Mouse (Mus musculus) embryonic stem cell, embryonic (primary cell): Measurements from ENCODE around the gene 1110059E24Rik.
"Not testable (repeated sequence)": the region's sequence is repeated elsewhere in the genome, so short reads cannot be mapped to it uniquely, and the experiment has no call there.

Source experiments
- CTCF ChIA-PET, 4 experiments: fragments of 300-600 bp in 2 of 4; fragments of 350-600 bp in 2 of 4; sonication (Branson Sonifier 250); formaldehyde crosslinking; loops; one replicate each; lab custom pipeline; 2022; ENCODE audit warnings: inconsistent platforms in 2 of 4; lab: Charles Lee
- POLR2A ChIA-PET, 4 experiments: fragments of 300-600 bp in 2 of 4; fragments of 350-600 bp in 2 of 4; sonication (Branson Sonifier 250); formaldehyde crosslinking; loops; one replicate each; lab custom pipeline; 2022; ENCODE audit warnings: antibody characterized with exemption in 4 of 4, inconsistent platforms in 1 of 4; lab: Charles Lee

Gene 1110059E24Rik

DNA sequence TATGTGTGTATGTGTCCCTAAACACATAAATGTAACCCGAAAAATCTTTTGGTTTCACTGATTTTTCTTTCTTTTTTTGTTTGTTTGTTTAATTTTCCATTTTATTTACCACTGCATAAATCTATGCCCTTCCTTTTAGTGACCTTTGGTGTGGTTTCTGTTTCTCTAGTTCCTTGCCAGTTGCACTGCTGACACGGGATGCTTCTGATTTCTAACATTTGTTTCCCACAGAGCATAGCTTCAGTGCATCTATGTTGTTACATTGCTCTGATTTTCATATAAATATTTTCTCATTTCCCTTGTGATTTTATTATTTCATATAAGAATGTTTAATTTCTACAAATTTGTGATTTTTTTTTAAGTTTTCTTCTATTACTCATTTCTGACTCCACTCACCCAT lies 17.4 kb downstream of the 1110059E24Rik start:
- ChIA-PET CTCF (no interaction called here), POLR2A (interaction anchor here in 2 of 4 experiments (0.5 to 0.7 kb wide), 2 partner anchors 683 to 1699 kb away, joined by 3 to 4 read pairs; no protein-coding TSS in a partner anchor)

DNA sequence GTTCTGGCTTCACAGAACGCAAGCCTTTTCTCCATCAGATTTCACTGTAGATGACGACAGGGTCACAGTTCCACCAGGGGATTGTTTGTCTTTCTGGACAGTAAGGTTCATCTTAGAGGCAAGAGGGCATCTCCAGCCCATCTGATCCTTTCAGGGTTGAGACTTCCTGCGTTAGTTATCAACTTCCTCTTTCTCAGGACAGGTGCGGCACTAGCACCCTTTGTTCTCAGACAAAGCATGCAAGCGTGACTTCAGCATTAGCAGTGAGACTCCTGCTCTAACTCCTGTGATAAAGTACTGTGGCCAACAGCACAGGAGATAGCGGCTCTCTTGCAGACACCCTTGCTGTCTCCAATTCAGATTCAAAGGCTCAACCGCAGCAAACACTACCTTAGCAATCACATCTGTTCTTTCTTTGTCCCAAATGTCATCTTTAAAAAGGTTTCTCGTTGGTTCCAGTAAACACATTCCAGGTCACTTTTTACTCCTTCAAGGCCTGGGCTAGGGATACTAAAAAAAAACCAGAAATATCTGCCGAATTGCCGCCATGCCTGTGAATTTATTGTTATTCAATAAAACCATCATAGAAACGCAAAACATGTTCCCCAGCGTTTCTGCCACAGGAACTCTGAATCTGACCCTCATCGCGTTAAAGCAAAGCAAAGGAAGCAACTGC lies 22.0 kb downstream of the 1110059E24Rik start:
- POLR2A ChIA-PET, result interaction anchor here in 3 of 4 experiments (0.9 to 2.0 kb wide), 6 partner anchors 9 to 44 kb away, joined by 3 to 9 read pairs (median 3); no protein-coding TSS in a partner anchor
- CTCF ChIA-PET, result no interaction called here

DNA sequence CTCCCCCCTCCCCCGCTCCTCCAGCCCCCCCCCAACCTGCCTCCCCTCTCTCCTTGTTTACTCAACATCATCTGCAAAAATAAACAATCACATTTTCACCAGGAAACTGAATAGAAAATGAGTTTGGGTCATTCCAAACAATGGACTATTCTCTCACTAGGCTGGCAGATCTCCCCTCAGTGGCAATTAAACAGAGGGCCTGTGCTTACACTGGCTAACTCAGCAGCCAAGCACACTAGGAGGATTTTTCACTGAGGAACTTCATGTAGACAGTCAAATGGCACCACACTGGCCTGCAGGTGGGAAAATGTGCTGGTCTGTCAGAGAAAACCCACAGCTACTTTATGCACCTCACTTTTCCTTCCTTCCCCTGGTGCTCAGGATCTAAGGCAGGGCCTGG lies 23.3 kb downstream of the 1110059E24Rik start:
- CTCF ChIA-PET, result no interaction called here

DNA sequence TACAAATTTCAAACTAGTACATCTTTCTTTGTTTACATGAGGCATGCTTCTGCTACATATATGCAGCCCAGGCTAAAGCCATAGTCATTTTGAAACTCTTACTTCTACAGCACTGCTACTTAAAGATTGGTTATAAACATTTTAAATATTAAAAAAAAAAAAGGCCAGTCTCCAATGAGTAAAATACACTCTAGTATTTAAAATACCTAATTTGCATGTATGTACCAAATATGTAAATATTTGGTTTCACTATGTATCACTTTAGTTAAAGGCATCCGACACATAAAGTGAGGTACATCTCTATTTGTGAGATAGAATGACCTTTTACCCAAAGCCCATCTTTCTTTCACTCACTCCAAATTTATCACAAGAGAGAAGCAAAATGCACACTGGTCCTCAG lies 23.7 kb downstream of the 1110059E24Rik start:
- ChIA-PET CTCF (no interaction called here), POLR2A (interaction anchor here in 1 of 4 experiments (1.4 kb wide), 1 partner anchor 11 kb away, joined by 3 read pairs; no protein-coding TSS in a partner anchor)

More for the DNA sequence above, 23.3 kb downstream of the 1110059E24Rik start:
- POLR2A ChIA-PET, result interaction anchor here in 1 of 4 experiments (1.3 to 1.4 kb wide), 2 partner anchors 10 to 20 kb away, joined by 3 read pairs; no protein-coding TSS in a partner anchor

DNA sequence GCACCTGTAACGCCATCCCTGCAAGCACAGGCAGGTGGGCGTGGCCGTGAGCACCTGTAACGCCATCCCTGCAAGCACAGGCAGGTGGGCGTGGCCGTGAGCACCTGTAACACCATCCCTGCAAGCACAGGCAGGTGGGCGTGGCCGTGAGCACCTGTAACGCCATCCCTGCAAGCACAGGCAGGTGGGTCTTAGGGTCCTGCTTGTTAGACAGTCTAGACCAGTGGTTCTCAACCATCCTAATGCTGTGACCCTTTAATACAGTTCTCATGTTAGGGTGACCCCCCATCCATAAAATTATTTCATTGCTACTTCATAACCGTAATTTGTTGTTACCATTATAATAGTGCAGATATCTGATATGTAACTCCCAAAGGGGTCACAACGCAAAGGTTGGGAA lies 24.3 kb downstream of the 1110059E24Rik start:
- CTCF ChIA-PET, POLR2A ChIA-PET: not testable (repeated sequence)

DNA sequence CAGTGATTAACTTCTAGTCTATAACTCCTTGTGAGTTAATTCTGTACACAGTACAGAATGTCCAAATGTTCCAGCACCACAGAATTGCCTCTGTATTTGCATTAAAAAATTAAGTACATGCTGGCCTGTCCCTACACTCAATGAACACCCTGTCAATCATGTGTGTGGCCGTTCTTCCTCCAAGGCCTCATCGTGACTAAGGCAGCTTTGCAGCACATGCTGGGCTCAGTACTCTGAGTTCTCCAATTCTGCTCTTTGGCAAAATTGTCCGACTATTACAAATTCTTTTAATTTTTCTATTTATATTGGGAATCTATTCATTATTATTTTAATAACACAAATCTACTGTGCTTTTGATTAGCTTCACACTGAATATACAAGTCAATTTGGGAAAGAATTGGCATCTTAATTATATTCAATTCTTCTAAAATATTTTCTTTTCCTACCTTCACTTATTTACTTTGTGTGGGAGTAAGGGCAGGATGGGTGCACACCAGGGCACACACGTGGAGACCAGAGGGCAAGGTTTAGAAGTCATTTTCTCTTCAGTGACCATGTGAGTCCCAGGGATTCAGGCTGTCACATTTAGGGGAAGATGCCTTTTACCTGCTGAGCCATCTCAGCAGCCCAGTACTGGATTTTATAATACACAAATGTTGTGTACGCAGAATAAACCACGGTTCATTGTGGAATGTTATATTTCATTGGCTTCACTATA lies 26.3 kb downstream of the 1110059E24Rik start:
- ChIA-PET POLR2A (interaction anchor here in 2 of 4 experiments (0.6 to 1.1 kb wide), 3 partner anchors 9 to 1516 kb away, joined by 3 read pairs; no protein-coding TSS in a partner anchor), CTCF (no interaction called here)

DNA sequence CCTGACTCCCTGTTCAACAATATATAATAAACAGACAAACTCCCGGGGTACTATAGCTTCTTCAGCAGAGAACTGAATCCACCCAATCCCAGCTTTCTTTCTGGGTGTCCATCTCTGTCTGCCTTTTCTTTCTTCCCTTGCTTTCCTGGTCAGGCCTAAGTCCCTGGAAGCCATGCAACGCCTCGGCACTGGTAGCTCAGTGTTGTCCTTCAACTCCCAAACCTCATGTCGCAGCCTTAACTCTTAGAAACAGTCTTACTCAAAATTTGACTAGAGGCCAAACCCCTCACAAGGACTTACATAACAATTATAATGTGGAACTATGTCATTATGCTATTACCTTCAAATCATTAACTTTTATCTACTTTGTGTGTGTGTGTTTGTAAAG lies 28.6 kb downstream of the 1110059E24Rik start:
- POLR2A ChIA-PET, result interaction anchor here in 1 of 4 experiments (1.1 kb wide), 1 partner anchor 15 kb away, joined by 3 read pairs; no protein-coding TSS in a partner anchor

DNA sequence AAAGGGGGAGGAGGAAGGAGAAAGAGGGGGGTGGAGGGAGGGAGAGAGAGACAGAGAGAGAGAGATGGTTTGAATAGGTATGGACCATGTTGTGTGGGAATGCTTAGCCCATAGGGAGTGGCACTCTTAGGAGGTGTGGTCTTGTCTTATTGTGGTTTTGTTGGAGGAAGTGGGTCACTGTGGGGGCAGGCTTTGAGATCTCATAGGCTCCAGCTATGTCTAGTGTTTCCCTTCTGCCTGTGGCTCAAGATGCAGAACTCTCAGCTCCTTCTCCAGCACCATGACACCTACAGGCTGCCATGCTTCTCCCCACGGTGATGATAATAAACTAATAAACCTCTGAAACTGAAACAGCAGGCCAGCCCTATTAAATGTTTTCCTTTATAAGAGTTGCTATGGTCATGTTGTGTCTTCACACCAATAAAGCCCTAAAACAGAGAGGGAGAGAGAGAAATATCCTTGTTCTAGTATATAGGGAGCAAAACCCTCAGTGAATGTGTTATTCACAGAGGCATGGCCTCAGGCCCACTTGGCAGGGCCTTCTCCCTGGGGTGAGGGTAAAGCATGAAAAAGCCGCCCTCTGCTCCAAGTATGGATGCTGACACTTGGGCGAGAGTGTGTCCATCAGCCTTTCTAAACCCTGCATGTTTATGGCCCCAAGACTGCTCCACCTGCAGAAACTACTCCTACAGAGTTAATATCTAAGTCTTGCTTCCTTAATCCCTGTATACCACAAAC lies 29.2 kb downstream of the 1110059E24Rik start:
- POLR2A ChIA-PET, result interaction anchor here in 3 of 4 experiments (0.6 to 1.1 kb wide), 3 partner anchors 14 to 114 kb away, joined by 3 to 8 read pairs (median 4); no protein-coding TSS in a partner anchor
- CTCF ChIA-PET, result no interaction called here

More for the DNA sequence above, 28.6 kb downstream of the 1110059E24Rik start:
- CTCF ChIA-PET, result no interaction called here

DNA sequence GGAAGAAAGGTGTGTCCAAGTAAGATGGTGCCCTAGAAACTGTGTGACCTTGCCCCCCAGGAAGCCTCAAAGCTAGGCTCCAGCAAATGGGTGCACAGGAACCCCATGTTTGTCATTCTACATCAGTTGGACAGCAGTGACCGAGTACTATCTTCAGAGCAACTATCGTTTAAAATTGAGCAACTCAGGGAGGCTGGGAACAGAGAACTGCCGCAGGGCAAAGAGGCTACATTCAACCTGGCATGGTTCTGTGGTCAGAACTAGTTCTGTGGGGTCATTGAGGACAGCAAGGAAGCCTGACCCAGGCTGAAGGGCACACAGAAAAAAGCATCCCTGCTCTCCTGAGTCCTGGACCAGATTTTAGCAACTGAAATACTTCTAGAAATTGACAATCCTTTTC lies 37.0 kb downstream of the 1110059E24Rik start:
- CTCF ChIA-PET, result no interaction called here
- POLR2A ChIA-PET, result no interaction called here

DNA sequence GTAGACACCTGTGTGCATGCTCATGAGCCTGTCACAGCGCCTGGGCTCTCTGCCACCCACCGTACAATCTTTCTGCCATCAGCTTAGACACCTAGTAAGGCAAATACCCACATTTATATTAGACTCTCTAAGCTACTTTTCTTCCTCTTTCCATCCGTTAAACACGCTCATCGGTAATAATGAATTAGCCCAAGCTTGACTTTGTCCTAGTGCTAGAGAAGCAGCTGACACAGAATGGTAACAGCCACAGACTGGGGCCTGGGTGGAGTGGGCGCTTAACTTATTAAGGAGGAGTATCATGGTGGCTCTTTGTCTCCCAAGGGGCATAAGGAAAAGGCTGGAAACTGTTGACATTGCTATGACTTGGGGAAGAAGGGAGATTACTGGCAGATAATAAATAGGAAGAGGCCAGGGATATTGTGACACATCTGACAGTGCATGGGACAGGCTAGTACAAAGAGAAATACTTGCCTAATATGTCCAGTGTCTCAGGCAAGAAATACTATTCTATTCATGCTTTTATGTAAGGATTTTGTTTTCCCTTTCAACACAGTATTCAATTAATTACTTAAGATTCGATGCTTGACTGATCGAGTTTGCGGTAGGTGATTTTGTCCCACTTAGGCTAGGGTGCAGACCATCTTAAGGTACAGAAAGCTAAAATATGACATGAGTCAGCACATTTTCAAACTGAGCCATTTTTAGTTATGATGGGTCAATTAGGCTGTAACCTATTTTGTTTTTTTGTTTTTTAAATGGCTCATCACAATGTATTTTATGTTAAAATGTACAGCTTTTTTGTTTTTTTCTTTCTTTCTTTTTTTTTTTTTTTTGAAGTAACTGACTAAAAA lies 40.8 kb downstream of the 1110059E24Rik start:
- POLR2A ChIA-PET, result interaction anchor here in 2 of 4 experiments (0.6 to 1.0 kb wide), 4 partner anchors 28 to 162 kb away, joined by 3 read pairs; no protein-coding TSS in a partner anchor
- CTCF ChIA-PET, result interaction anchor here in 1 of 4 experiments (0.6 kb wide), 1 partner anchor 165 kb away, joined by 3 read pairs; no protein-coding TSS in a partner anchor

DNA sequence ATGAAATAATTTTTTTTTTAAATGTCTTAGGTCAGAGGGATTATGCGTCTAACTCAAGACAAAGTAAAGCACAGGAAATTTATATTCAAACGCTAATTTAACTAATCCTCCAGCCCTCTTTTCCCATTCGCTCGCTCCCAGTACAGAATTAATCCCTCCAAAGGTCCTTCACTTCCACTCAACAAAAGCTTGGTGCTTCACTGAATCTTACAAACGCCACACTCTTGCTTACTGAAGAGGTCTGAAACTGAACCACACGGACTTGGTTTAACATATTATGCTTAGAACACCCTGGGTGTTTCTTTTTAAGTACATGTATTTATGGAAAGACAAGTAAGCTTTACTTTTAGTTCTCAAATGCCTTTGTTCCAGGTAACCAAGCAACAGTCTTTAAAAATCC lies 41.5 kb downstream of the 1110059E24Rik start:
- POLR2A ChIA-PET, result interaction anchor here in 1 of 4 experiments (0.9 to 1.0 kb wide), 2 partner anchors 28 to 32 kb away, joined by 3 read pairs; no protein-coding TSS in a partner anchor
- CTCF ChIA-PET, result interaction anchor here in 1 of 4 experiments (0.6 kb wide), 1 partner anchor 166 kb away, joined by 3 read pairs; no protein-coding TSS in a partner anchor

DNA sequence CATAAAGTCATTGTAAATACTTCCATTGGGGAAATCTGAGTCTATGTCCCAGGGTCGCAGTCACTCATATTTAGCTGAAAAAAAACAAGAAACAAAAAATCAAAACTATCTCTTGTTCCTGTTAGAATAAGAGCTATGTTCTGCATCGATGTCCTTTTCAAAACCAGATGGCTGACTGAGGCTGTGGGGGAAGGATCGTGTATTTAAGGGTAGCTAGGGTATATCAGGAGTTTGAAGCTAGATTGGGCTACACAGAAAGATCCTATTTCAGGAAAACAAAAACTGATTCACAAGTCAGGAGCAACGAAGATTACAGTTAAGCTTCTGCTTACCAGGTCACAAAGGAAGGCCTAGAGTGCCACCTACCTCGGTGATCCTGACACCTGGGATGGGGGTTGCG lies 42.5 kb downstream of the 1110059E24Rik start:
- ChIA-PET CTCF (interaction anchor here in 1 of 4 experiments (0.6 kb wide), 1 partner anchor 137 kb away, joined by 3 read pairs; no protein-coding TSS in a partner anchor), POLR2A (interaction anchor here in 3 of 4 experiments (0.6 to 2.2 kb wide), 4 partner anchors 20 to 163 kb away, joined by 3 to 7 read pairs (median 5); no protein-coding TSS in a partner anchor)

DNA sequence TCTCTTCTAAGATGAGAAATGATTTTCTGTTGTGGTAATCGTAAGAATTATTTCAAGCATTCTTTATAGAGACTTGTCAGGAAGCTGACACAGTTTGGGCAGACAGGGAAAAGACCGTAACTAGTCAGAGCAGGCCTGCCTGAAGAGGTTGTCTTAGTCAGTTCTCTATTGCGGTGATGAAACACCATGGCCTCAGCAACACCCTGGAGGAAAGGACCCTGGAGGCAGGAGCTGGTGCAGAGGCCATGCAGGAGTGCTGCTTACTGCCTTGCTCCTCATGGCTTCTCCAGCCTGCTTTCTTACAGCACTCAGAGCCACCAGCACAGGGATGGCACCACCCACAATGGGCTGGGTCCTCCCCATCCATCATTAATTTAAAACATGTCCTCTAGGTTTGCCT lies 47.5 kb downstream of the 1110059E24Rik start:
- POLR2A ChIA-PET, result interaction anchor here in 3 of 4 experiments (0.6 to 1.9 kb wide), 7 partner anchors 9 to 1543 kb away, joined by 3 to 7 read pairs (median 4); partner anchors contain the start of gene Cemip2 (in 1 of the 3)
- CTCF ChIA-PET, result no interaction called here

DNA sequence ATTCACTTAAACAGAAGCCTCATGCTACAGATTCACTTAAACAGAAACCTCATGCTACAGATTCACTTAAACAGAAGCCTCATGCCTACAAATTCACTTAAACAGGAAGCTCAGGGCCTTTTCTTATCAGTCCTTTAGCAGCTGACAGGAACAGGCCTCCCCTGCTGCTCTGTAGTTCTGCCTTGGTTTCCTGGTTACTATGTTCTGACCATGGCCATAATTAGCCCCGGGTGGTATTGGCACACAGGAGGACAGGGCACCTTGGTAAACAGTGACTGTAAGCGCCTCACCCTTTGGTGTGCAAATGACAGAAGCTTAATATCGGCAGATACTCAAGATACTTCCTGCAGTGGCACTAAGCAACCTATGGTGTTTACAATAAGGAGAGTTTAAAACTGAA lies 48.9 kb downstream of the 1110059E24Rik start:
- POLR2A ChIA-PET, result interaction anchor here in 2 of 4 experiments (0.6 to 1.9 kb wide), 8 partner anchors 20 to 181 kb away, joined by 3 to 7 read pairs (median 4); partner anchors contain the start of genes Abhd17b (in 1 of the 2) and Cemip2 (in 1 of the 2)
- CTCF ChIA-PET, result no interaction called here

DNA sequence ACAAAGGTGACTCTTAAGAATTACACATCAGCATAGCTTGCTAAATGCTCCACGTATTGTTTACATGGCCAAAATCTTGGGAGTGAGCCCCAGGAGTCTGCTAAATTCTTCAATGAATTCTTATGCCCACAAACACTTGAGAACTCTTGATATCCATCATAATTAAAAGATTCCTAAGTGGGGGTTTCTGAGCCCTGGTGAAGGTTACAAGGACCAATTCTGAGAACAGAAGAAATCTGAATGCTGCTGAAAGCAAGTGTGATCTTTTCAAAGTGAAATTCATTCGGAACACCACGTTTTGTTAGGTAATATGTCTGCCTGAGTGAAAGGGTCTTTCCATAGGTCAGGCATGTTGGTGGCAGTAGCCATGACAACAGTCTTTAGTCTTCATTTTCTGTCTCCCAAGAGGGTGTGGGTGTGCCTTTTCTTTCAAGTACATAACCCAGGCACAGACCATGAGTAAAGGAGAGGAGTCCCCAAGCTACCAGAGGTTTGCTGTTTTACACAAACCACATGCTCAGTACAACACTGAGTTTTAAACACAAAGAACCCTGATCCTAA lies 51.2 kb downstream of the 1110059E24Rik start:
- ChIA-PET POLR2A (interaction anchor here in 2 of 4 experiments (0.8 to 1.9 kb wide), 7 partner anchors 10 to 183 kb away, joined by 3 to 6 read pairs (median 4); partner anchors contain the start of genes 1110059E24Rik (in 1 of the 2) and Abhd17b (in 1 of the 2)), CTCF (interaction anchor here in 2 of 4 experiments (0.5 to 1.1 kb wide), 3 partner anchors 37 to 133 kb away, joined by 3 read pairs; no protein-coding TSS in a partner anchor)

DNA sequence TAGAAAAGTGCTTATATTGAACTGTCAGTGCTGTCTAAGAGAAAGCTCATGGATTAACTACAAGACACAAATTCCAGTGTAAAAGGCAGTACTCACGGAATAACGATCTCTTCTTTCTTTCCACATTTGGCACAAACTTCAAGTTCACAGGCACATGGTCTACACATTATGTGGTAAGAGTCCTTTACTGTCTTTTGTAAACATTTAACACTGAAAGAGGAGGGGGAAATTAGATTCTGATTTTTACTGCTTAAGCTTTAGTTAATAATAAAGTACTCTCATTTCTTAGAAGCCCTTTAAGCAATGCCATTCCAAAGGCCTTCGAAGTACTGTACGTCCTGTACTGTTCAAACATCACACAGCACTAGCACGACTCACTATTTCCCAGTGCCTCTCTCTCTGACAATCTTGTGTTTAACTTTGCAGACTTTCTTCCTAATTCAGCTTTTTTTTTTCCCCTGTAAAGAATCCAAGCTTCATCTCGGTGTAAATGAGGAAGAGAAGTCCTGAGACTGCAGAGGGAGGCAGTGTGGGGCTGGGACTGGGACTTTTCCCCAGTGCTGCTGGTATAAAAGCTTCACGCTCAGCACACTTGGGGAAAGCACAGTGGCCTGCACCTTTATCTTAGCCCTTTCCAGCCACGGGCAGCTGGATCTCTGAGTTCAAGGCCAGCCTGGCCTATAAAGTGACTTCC lies 54.0 kb downstream of the 1110059E24Rik start:
- ChIA-PET CTCF (interaction anchor here in 1 of 4 experiments (1.5 kb wide), 1 partner anchor 149 kb away, joined by 4 read pairs; no protein-coding TSS in a partner anchor), POLR2A (interaction anchor here in 3 of 4 experiments (0.6 to 2.3 kb wide), 5 partner anchors 26 to 179 kb away, joined by 3 to 5 read pairs (median 3); partner anchors contain the start of gene Cemip2 (in 1 of the 3))
